Mouse (Mus musculus) kidney, adult 8-10 months (tissue): Measurements from ENCODE around the gene Lrrc4c.

ENCODE experiments used
- DNase-seq, 2 experiments: peaks; one replicate each; pipeline ENCODE4 v3.0.0; 2022

Gene Lrrc4c

DNA sequence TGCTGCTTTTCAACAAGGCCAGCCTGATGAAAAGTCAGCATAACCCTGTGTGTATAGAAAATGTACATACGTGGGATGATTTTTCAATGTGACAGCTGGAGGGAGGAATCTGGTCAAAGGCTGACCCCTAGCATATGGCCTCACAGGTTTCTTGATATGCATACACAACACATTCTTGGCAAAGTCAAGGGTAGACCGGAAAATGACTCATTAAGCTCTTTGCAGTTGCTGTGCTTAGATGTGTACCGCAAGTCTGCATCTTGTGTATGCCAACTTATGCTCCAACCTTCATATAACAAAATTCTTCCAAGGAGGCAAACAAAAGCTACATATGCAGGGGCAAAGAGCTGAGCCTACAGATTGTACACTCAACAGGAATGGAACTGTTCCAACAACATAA, 631.6 kb downstream of the Lrrc4c start:
- DNase-seq, result no peak

DNA sequence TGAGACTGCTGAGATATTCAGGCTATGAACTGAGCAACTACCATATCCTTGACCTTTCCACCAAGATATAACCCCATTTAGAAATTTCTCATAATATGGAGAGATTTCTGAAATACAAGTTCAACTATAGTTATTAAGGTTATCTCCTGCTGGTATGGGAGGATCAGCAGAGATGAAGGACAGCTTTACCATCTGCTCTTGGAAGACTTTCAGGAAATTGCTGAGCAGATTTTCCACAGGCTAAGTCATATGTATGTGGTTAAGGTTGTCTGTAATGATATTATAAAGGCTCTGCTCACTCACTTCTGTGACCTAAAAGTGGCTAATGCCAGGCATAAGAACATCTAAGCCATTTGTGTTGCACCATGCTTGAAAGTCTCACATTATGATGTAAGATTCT, 681.6 kb downstream of the Lrrc4c start:
- DNase-seq, result no peak

DNA sequence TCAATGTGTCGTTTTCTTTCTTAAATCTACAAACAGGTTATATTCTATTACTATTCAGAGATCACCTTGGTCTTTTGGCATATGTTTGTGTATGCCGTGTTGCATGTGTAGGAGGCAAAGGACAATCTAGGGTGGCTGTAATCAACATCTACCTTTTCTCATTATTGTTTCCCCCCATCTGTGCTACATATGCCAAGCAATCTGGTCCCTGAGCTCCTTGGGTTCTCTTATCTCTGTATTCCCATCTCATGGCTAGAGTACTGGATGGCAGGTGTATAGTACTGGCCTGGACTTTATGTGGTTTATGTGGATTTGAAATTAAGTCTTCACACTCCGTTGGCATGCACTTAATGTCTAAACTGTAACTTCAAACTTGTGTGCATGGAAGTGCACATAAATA, 700.4 kb downstream of the Lrrc4c start:
- DNase-seq, result no peak

DNA sequence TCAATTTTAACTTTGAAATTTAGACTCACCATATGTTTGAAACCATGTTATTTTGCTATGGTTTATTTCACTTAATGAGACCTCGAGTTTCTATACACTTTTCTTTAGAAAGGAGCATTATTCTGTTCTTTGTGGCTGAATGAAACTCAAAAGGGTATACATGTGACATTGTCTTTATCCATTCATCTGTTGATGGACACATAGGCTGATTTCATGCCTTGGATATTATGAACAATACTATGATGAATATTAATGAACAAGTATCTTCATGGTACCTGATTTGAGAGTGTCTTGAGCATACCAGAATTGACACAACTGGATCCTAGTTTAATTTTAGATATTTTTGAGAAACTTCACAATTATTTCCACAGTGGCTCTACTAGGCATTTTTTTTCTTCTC, 709.0 kb downstream of the Lrrc4c start:
- no peak for DNase-seq

DNA sequence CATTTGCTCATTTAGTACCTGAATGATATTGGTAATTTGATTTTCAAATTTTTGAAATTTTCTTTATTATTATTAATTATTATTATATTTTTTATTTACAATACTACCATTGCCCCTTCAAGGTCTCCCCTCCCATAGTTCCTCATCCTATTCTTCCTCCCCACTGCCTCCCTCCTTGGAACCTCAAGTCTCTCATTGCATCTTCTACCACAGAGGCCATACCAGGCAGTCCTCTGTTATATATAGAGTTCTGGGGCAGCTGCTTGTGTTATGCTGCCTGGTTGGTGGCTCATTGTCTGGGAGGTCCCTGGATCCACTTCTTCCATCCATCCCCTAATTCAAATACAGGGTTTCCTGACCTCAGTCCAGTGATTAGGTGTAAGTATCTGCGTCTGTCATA, 709.6 kb downstream of the Lrrc4c start:
- no peak for DNase-seq

DNA sequence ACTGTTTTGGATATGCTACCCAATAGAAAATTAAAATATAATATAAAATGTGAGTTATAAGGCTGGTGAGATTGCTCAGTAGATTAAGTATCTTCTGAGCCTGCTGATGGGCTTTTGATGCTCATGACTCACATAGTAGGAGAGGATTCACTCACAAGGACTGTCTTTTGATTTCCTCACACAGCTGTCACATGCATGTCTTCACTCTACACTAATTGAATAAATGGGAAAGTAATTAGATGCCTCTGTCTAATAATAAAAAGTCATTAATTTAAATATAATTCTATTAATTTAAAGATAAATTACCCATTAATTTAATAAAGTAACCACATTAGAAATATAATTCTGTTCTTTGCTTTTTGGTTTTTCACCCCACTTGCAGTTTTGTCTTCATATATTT, 718.4 kb downstream of the Lrrc4c start:
- DNase-seq, result no peak

DNA sequence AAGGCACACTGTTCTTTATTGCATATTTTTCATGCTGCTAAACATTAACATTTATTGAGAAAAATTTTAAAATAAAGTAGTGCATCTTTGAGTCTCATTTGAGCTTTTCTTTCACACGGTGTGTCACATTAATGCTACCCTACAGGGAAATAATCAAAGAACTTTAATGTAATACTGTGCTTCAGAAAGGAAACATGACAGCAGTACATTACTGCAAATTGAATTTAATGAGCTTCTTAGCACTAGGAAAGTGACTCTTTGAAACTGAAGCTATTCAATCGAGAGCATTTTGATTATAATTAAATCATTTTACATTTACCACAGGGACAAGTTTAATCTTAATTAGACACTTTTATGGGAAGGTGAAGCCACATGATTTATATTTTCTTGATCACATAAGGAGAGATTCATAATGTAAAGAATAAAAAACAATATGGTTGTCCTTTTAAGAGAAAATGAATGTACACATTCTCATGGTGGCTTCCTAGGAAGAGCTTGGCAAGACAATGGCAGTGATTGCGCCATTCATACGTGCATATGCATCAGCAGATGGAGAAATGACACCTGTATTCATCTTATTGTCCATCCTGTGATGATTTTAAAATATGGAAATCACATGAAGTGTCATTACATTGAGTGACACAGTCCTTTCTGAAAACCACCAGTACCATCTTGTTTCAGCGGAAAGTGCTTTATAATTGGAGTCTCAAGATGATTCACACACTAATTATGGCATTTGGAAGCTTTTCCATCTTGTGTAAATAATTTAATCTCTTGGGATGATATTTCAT, 719.2 kb downstream of the Lrrc4c start:
- DNase-seq, result no peak

DNA sequence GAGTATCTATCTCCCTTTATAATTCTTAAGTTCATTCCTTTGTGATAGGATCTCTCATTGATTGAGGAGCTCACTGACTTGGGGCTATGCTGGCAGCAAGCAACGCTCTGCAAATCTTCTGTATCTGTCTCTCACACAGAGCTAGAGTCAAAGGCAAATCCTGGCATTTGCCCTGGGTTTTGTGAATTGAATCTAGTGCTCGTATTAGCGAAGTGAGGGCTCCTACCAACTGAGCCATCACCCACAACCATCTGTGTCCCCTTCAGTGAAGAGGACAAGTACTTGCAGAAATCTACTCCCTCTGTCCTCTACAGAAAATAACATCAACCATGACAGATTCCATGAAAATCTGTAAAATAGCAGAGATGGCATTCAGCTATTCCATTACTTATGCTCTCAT, 726.0 kb downstream of the Lrrc4c start:
- DNase-seq, result no peak

DNA sequence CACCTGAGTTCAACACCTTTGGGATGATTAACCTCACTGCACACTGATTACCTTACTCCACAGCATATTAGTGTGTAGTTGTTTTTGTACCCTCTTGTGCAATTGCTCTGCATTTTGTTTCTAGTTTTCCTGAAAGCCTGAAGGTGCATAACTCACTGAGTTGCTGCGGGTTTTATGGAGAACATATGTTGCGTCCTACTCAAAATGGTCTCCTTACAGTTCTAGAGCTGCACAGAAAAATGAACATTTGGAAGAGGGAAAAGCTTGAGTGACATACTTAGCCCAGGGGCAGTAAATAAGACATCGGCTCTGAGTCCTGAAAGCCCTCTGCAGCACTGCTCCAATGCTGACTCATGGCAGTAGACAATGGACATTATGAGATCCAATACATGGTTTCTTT, 727.7 kb downstream of the Lrrc4c start:
- DNase-seq, result no peak

DNA sequence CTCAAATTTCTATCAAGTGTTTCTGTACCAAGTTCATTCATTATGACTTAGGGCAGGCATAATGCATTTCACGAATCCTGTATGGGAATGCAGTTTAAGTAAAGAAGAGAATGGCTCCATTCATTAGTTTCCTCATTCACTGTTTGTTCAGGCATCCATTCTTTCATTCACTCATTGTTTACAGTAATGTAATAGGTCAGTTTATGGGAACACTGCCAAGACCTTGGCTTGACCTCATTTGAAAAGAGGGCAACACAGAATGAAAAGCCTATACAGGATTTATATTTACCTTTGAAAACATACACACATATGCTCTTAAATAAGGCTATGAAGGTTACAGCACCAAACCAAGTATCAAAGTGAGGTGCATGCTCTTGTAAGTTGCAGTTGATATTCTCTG, 762.2 kb downstream of the Lrrc4c start:
- no peak for DNase-seq

DNA sequence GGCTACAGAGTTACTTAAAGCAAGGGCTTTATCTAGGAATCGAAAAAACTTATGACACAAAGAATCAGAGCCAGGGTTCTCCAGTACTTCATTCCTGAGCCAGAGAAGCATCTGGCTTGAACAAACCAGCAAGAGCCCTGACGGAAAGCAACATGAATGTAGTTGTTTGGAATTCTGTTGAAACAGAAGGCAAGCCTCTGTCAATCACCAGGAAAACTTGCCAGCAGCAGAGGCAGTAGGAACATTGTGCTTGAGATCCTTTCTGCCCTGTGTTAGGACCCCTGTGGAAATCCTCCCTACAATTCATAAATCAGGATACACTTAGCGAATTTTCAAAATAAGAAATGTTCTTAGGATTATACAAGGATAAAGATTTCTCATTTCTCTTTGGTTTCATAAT, 780.0 kb downstream of the Lrrc4c start:
- no peak for DNase-seq

DNA sequence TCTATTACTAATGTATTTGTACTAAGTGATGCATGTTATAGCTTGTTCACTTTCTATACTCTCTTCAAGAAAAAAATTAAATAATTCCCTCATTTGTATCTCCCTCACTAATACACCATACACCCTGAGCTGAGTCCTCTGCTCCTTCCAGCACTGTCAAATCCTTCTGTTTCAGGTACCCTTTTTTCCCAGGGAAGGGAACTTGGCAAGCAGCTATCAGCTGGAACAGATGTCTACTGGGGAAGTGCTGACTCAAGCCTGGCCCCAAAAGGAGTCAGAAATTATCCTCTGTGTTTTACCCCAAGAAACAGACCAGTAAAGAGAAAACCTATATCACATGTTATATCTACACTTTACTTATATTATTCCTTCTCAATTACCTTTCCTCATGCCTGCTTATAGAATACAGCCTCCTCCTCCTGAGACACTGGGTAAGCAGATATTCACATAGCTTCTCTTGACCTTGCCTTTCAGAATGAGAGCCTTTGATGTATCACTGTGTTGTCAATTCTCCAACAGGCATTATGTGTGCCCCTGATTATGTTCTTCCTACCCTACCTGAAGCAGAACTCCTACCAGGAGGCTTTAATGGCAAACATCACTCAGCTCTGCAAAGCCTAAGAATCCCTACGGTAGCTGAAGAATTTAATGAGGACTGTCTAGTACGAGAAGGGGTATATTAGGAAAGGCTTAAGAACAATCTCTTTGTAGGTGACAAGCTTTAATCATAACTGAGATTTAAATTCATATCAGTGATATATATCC, 785.6 kb downstream of the Lrrc4c start:
- DNase-seq, result no peak

DNA sequence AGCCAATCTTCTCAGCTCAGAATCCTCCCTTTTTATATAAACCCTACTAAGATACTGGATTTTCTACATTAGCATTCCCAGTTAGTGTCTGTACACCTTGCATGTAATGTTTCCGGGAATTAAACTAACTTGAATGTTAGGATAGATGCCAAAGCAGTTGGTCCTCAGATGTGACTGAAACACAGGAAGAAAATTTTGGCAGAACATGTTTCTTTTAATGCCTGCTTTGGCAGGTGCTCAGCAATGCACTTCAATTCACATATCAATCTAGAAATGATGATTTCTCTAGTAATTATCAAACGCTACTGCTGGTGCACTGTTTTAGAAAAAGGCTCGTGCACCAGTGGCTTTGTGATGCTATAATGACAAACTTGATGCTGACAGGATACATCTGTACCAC, 806.3 kb downstream of the Lrrc4c start:
- no peak for DNase-seq

DNA sequence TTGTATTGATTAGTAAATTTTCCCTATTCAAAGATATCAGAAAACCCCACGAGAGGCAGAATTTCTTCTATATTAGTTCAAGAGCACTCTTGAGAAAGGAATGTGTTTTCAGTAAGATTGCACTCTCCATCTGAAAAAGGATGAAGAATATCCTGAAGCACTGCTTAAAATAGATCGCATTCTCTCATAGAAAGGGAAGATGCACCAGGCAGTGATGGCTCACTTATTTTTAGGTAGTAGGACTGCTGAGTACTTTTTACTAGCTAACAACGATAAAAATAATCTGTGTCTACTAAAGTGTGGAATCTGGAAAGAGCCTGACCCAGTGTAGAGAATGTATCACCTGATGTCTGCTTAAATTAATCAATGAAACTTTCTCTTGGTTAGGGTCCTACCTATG, 820.5 kb downstream of the Lrrc4c start:
- DNase-seq, result no peak

DNA sequence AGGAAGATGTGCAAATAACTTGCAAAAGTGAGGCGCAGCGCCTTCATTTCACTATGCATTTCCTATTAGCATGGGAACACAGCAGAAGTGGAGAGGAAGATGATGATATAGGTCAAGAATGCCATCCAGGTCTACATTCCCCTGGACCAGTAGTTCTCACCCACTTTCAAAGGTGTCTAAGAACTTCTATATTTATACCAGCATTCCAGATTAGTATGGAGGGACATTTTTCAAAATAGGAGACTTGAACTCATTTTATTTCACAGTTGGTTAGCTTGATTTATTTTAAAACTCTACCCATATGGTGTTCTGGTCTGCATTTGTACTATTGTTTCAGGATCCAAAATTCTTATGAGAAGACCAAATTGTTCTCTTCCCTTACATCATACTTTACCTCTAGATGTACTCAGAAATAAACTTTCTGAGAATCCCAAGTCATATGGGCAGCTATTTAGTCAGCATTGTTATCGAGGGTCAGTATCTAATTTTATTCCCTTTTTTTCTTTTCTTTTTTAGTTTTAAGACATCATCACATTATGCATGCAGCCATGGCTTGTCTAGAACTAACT, 833.7 kb downstream of the Lrrc4c start:
- DNase-seq, result no peak

DNA sequence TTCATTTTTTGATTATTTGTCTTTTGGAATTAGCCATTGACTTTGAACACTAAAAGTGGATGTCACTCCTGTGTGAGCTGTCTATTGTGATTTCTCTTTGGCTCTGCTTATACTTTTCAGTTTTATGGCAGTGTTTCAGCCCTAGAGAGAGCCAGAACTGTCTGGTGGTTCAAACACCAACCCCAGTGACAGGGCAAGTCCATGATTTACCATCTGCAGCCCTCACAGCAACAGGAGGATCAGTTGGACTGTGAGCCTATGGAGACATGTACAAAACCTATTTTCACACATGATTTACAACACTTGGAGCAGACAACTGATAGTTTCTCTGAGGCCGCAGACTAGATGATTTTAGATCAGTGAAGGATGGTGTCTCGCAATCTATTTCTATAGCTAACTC, 847.8 kb downstream of the Lrrc4c start:
- DNase-seq, result no peak

DNA sequence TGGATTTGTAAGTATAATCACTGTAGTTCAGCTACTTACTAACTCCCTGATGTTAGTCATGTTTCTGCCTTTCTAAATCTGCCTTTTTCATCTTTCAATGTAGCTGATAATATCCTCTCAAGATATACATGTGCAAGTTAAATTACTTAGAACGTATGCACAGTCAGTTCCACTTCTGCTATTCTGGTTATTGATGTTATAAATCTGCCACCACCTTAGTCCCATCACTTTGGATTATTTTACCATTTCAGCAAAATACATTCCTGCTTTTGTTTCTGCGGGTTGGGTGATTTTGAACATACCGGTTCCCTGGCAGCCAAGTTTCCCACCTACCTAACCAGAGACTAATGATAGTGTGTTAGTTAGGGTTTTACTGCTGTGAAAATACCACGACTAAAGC, 860.4 kb downstream of the Lrrc4c start:
- no peak for DNase-seq

DNA sequence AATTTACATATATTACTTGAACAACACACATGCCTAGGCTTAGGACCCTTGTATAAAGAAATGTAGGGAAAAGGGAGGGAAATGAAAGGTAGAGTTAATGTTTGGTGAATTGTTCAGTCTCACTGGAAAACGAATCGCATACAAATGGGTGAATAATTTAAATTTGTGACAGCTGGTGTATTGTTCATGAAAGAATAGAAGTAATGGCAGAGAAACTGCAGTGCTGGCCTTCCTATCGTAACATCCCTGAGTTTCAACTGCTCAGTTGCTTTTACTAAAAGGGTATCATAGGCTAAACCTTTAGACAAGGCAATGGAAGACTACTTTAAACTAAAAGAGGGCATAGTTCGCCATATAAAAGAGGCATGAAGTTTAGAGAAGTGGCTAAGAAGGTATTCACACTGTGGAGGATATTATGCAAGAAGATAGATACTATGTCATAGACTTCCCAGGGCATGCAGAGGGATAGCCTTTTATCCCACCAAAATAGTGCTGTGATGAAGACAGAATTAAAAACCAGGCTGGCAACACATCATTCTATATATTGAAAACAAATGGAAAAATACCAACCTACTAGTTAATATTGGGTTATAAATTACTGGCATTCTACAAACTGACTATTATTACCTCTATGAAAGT, 879.1 kb downstream of the Lrrc4c start:
- DNase-seq, result no peak

DNA sequence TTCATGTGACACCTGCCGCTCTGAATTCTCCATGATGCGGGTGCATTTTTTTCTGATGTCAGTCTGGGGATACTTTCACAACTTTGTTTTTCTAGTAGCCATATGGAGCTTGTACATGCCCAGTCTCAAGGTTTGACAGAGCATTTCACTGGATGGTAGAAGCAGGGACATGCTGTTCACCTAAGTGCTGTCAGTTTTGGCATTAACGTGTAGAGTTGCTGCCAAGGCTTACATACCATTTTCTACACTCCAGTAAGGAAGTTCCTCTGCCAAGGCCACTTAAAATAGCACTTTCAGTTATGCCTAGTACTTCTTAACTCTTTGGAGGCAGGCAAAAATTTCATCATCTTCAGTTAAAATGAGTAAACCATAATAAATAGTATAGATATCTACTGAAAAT, 915.0 kb downstream of the Lrrc4c start:
- DNase-seq, result no peak

DNA sequence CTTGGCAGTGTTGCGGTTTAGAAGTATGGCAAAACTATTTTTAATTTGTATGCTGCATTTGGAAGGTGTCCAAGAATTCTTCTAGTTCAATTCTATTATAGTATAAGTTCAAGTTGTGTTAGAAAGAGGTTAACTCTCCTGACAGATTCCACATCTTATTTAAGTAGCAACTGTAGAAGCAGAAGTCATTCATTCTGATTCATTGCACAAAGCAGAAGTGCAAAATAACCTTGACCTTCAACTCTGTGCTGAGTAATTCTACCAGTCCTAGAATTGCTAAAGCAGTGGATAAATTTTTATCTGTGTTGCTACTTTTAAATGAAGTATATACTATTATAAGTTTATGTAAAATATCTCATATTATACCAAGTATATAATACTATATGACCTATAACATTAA, 916.1 kb downstream of the Lrrc4c start:
- no peak for DNase-seq

DNA sequence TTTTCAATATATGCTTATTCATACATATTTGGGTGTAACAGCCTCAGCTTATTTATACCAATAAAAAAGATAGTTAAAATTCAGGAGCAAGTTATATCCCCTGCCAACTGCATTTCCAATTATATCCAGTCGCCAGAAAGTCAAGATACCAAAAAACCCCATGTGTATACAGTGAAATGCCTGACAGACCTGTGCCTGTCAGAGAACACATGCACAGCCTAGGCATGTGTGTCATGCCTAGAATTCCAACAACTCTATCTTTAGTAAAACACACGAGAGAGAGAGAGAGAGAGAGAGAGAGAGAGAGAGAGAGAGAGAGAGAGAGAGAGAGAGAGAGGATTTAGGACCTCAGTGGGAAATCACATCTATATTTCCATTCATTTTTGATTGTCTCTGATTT, 956.7 kb downstream of the Lrrc4c start:
- DNase-seq, result no peak

DNA sequence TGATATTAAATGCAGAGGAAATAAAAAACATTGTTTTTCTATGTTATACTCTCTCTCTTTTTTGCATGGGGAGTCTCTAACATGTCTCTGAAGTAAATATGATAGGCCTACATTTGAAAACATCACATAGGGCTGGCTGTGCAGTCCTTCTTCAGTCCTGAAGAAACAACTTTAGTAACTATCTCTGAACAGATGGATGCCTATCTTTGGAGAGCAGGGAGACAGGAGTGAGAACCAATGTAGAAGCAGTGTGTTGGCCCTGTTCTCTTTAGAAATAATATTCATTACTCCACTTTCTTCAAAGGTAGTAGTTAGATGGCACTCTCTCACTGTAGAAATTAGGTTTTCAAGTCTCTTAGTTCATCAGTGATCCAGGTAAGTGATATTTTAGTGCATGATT, 967.0 kb downstream of the Lrrc4c start:
- DNase-seq, result no peak

DNA sequence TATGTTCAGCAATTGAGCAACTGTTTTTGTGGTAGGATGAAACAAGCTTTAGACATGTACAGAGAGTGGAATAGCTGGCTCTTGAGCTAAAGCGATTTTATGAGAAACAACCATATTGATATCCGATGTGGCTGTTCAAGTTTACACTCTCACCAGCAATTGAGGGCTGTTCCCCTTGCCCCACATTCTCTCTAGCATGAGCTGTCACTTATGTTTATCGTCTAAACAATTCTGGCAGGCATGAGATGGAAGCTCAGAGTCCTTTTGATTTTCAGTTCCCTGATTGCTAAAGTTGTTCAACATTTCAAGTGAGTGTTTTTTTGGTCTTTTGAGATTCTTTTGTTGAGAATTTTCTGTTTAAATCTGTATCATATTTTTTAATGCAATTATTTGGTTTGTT, 976.2 kb downstream of the Lrrc4c start:
- no peak for DNase-seq

DNA sequence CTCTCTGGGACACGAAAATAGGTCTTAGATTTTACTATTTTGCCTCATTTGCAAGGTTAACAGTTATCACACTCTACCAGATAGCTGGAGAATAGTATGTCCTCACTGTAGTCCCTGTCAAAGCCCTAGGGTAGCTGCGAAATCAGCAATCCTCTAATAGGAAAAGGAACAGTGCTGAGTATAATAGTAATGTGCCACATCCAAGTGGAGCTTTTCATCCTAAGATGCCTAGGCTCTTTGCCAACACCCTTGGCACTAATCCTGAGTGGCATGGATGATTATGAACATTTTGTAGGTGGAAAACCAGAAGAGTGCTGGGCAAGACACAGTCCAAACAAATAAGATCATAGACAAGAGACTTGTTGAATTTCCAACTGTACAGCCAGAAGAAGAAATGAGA, 981.7 kb downstream of the Lrrc4c start:
- DNase-seq, result no peak
